8 mouse cellular contexts compared by ENCODE assay signal in genomic region chr1:43934416-43934810, GRCm38 (mm10). TPM values are rescaled to one million over a fixed set of nuclear protein-coding genes. Genes with fewer than 3 reads are reported as not detected.
A peak's percentile ranks its signal among the peaks of the same experiment; 100 is the strongest.
DNase-seq lines count a peak whose midpoint lies in the region; ATAC-seq and TF ChIP-seq lines count a peak whose summit lies in the region.

No protein-coding gene starts in this region.

- H3K4me1 ChIP-seq in heart, adult 2 months (ENCODE audit: control insufficient read depth, insufficient read depth, low read length) = peaks cover 5% of the 10 kb centered on the region
- peaks cover 27% of the 10 kb centered on the region for H3K4me1 ChIP-seq in forebrain, embryonic 10.5 days
- peaks cover 21% of the 10 kb centered on the region for H3K4me1 ChIP-seq in liver, embryonic 15.5 days (replicated peaks)

- H3K9me3 ChIP-seq in forebrain, embryonic 10.5 days = no peaks in the 10 kb centered on the region
- no peaks in the 10 kb centered on the region for H3K9me3 ChIP-seq in liver, embryonic 15.5 days (replicated peaks)

- H3K9ac ChIP-seq in heart, adult 2 months (ENCODE audit: low read depth, low read length) = peak overlapping the region; percentile 77
- peak overlapping the region; percentile 97 for H3K9ac ChIP-seq in liver, embryonic 15.5 days

- peak overlapping the region; percentile 93 for H3K4me3 ChIP-seq in heart, adult 2 months
- H3K4me3 ChIP-seq in C2C12 (ENCODE audit: insufficient read depth, poor library complexity, severe bottlenecking) = peak overlapping the region; percentile 92
- peak overlapping the region; percentile 99 for H3K4me3 ChIP-seq in forebrain, embryonic 10.5 days
- H3K4me3 ChIP-seq in liver, embryonic 15.5 days (replicated peaks) = peak overlapping the region; percentile 99

- no peaks in the 10 kb centered on the region for H3K27me3 ChIP-seq in heart, adult 2 months (ENCODE audit: control insufficient read depth, insufficient read depth, low read length)
- no peaks in the 10 kb centered on the region for H3K27me3 ChIP-seq in C2C12 (ENCODE audit: control insufficient read depth, insufficient read depth, insufficient read length)
- H3K27me3 ChIP-seq in forebrain, embryonic 10.5 days (ENCODE audit: poor library complexity, severe bottlenecking) = no peaks in the 10 kb centered on the region
- H3K27me3 ChIP-seq in liver, embryonic 15.5 days = no peaks in the 10 kb centered on the region

- H3K79me2 ChIP-seq in heart, adult 2 months (replicated peaks; ENCODE audit: control insufficient read depth, insufficient read depth, low read length) = no peaks in the 10 kb centered on the region
- H3K79me2 ChIP-seq in C2C12 (ENCODE audit: control insufficient read depth, insufficient read depth) = peaks cover 56% of the 10 kb centered on the region

- H3ac ChIP-seq in C2C12 (ENCODE audit: control insufficient read depth, insufficient read length, low read depth) = peak overlapping the region; percentile 90

- WGBS in heart, adult 2 months = under 1% methylated on average over 17 of the region's 17 CpGs
- WGBS in forebrain, embryonic 10.5 days = 3% methylated on average over 17 of the region's 17 CpGs
- WGBS in liver, embryonic 15.5 days (ENCODE audit: insufficient replicate concordance) = under 1% methylated on average over 17 of the region's 17 CpGs

- no peak for ATAC-seq in liver, embryonic 15.5 days (ENCODE audit: insufficient read depth)
- no peak for ATAC-seq in cerebellum, adult (ENCODE audit: insufficient number of reproducible peaks, low FRiP score, low TSS enrichment)

- peak overlapping the region; percentile 83 for H3K4me2 ChIP-seq in liver, embryonic 15.5 days

- peaks cover 54% of the 10 kb centered on the region for H3K79me3 ChIP-seq in C2C12 (ENCODE audit: low read depth)

- H3K27ac ChIP-seq in heart, adult 2 months = peak overlapping the region; percentile 99
- peak overlapping the region; percentile 96 for H3K27ac ChIP-seq in forebrain, embryonic 10.5 days
- peak overlapping the region; percentile 100 for H3K27ac ChIP-seq in liver, embryonic 15.5 days (replicated peaks)

- TF ChIP-seq EP300 in heart, adult 2 months (IDR thresholded peaks at IDR 0.05; ENCODE audit: insufficient read depth, low read depth, low read length) = no peak

- intact Hi-C loops in heart, adult 2 months (cut with DNase I) = loop anchor here (10.0 kb wide), 2 partner anchors 170 to 840 kb away; partner anchors contain the start of genes AI597479, Tex30 and Tgfbrap1
- intact Hi-C loops in heart, postnatal 14 days (cut with DNase I) = loop anchor here (5.0 kb wide), 2 partner anchors 168 to 183 kb away; partner anchors contain the start of genes Bivm, Kdelc1 and Tex30

- TF ChIP-seq POLR2A in heart, adult 2 months (IDR thresholded peaks at IDR 0.05; ENCODE audit: insufficient read depth, low read depth, low read length) = no peak

- DNase-seq in heart, adult 2 months = no peak
- DNase-seq in heart, postnatal 14 days = no peak
- no peak for DNase-seq in forebrain, embryonic 10.5 days (ENCODE audit: extremely low spot score, low spot score)
- no peak for DNase-seq in B cell, adult 2 months
- no peak for DNase-seq in ovary, postnatal 14 days (ENCODE audit: low spot score)

- H3K36me3 ChIP-seq in heart, adult 2 months (ENCODE audit: control insufficient read depth, insufficient read depth, low read length) = peaks cover 15% of the 10 kb centered on the region
- H3K36me3 ChIP-seq in C2C12 (ENCODE audit: control insufficient read depth, insufficient read depth) = peaks cover 18% of the 10 kb centered on the region
- H3K36me3 ChIP-seq in forebrain, embryonic 10.5 days (replicated peaks) = 0 out of 2 replicates have a peak, but pooled peaks cover 7% of the 10 kb centered on the region
- no peaks in the 10 kb centered on the region for H3K36me3 ChIP-seq in liver, embryonic 15.5 days (replicated peaks)

- no peak for TF ChIP-seq CTCF in heart, adult 2 months (IDR thresholded peaks at IDR 0.05)
- no peak for TF ChIP-seq CTCF in C2C12 (IDR thresholded peaks at IDR 0.05; ENCODE audit: control insufficient read depth, insufficient read depth, insufficient read length)

TF ChIP-seq in C2C12, 6 proteins besides CTCF, POLR2A, EP300 and RAD21:
- TF ChIP-seq MYOG (IDR thresholded peaks at IDR 0.05; ENCODE audit: control insufficient read depth, extremely low read depth, insufficient read length) (no peak), MYOD1 (IDR thresholded peaks at IDR 0.05; ENCODE audit: control insufficient read depth, insufficient read length, low read depth) (no peak), MAX (IDR thresholded peaks at IDR 0.05) (no peak), FOSL1 (IDR thresholded peaks at IDR 0.05; ENCODE audit: insufficient read depth, low read length, poor library complexity, severe bottlenecking) (no peak), USF1 (IDR thresholded peaks at IDR 0.05; ENCODE audit: low read depth) (no peak), CEBPB (IDR thresholded peaks at IDR 0.05; ENCODE audit: low read depth) (no peak)

RNA-seq across cellular contexts. Expression of gene Tpp2, which starts 1.0 kb away (rescaled TPM):
- total RNA-seq in heart, adult 2 months (2021) = 10 to 100 TPM; 36.3 to 43.5 TPM
- 7.5 and 17.5 TPM in 2 replicates for polyA plus RNA-seq in heart, adult 2 months (2012; rRNA removed)
- total RNA-seq in heart, postnatal 14 days (2021) = 10 to 100 TPM; 43.1 to 45.2 TPM
- 15.8 TPM for polyA plus RNA-seq in C2C12 (2012; fragmentation: generic; extraction: Trizol)
- polyA plus RNA-seq in forebrain, embryonic 10.5 days (2016; fragmentation: Nextera tagmentation; extraction: Ambion mirVana) = 68.9 and 74.9 TPM in 2 replicates
- polyA plus RNA-seq in liver, embryonic 15.5 days (2015; fragmentation: Nextera tagmentation; extraction: Ambion mirVana) = 23.6 and 24.4 TPM in 2 replicates
